Mouse (Mus musculus) G1E (cell line): ENCODE results near the gene Dnajc6.

Experiments used
- CTCF ChIP-seq: IDR thresholded peaks from 2 replicates; pipeline ENCODE4 v1.5.1; 2012; ENCODE audit warnings: low read depth, low read length, inconsistent platforms, mixed read lengths
- GATA1 ChIP-seq: IDR thresholded peaks from 2 replicates; pipeline ENCODE4 v1.6.1; 2012; ENCODE audit warnings: borderline replicate concordance, low read length, inconsistent platforms, mixed read lengths
- TAL1 ChIP-seq: conservative IDR thresholded peaks from 2 replicates; pipeline ENCODE4 v1.6.1; 2012; ENCODE audit warnings: low read depth, low read length, inconsistent platforms, mixed read lengths

- TF ChIP-seq TAL1 (no peak), GATA1 (no peak), CTCF (no peak)
Observed at GRCm38 (mm10) chr4:101540516-101540915, 44.1 kb downstream of the Dnajc6 start.
